Mouse (Mus musculus) heart, postnatal 0 days (tissue): ENCODE results near the gene Ccdc74a. TPM values are rescaled to one million over a fixed set of nuclear protein-coding genes. Genes with fewer than 3 reads are reported as not detected.
"Not testable (repeated sequence)": the region's sequence is repeated elsewhere in the genome, so short reads cannot be mapped to it uniquely, and the experiment has no call there.

Experiments
- ATAC-seq: fragments of 200-750 bp; cut with Nextera tagmentation; 2 replicates; pipeline ENCODE4 v1.8.0; 2017; ENCODE audit warnings: low read depth, moderate number of reproducible peaks, moderate library complexity; ENCODE audit not compliant: insufficient read depth
- DNase-seq: peaks from one replicate; pipeline ENCODE4 v3.0.0-alpha.2; 2016; ENCODE audit warnings: low spot score
- H3K27ac ChIP-seq: fragments of 300-500 bp; sonication (generic); 2 replicates; pipeline ENCODE4 v1.5.1; 2014; ENCODE audit warnings: low read depth, mild to moderate bottlenecking
- H3K27me3 ChIP-seq: fragments of 300-500 bp; sonication (generic); 2 replicates; pipeline ENCODE4 v1.6.1; 2014; ENCODE audit warnings: low read length, mixed read lengths; ENCODE audit not compliant: control insufficient read depth, insufficient read depth
- H3K36me3 ChIP-seq: fragments of 300-500 bp; sonication (generic); replicated peaks from 2 replicates; pipeline ENCODE4 v1.6.1; 2014; ENCODE audit warnings: low read length, mixed read lengths; ENCODE audit not compliant: control insufficient read depth, insufficient read depth
- H3K4me1 ChIP-seq: fragments of 300-500 bp; sonication (generic); 2 replicates; pipeline ENCODE4 v1.6.1; 2014; ENCODE audit warnings: antibody characterized with exemption; ENCODE audit not compliant: control insufficient read depth, insufficient read depth
- H3K4me2 ChIP-seq: fragments of 300-500 bp; sonication (generic); 2 replicates; pipeline ENCODE4 v1.6.1; 2014; ENCODE audit warnings: low read depth, mild to moderate bottlenecking, low read length, moderate library complexity
- H3K4me3 ChIP-seq: fragments of 300-500 bp; sonication (generic); 2 replicates; pipeline ENCODE4 v1.5.1; 2014; ENCODE audit warnings: low read depth, low read length
- H3K9ac ChIP-seq: fragments of 300-500 bp; sonication (generic); replicated peaks from 2 replicates; pipeline ENCODE4 v1.6.1; 2014; ENCODE audit warnings: low read depth, low read length, mixed read lengths
- H3K9me3 ChIP-seq: fragments of 300-500 bp; sonication (generic); replicated peaks from 2 replicates; pipeline ENCODE4 v1.6.1; 2016; ENCODE audit warnings: low read length; ENCODE audit not compliant: control insufficient read depth
- CTCF ChIP-seq: IDR thresholded peaks from 2 replicates; pipeline ENCODE4 v1.5.1; 2016; ENCODE audit warnings: antibody characterized with exemption, control low read depth, low read depth
- EP300 ChIP-seq: IDR thresholded peaks from 2 replicates; pipeline ENCODE4 v1.6.1; 2016; ENCODE audit warnings: antibody characterized with exemption, low read depth
- WGBS: fragments of 180-500 bp; shearing (Covaris S2); extraction: QIAGEN DNeasy Blood & Tissue Kit; methylation state at CpG from one replicate; pipeline ENCODE4 v1.1.7; 2014; 5-methylcytosine and 5-hydroxymethylcytosine counted together
- polyA plus RNA-seq: library from polyadenylated mRNA; unstranded; fragments of >200 nt; fragmentation: Nextera tagmentation; extraction: Ambion mirVana; gene quantifications from 2 replicates; pipeline ENCODE4 v1.2.1, GENCODE M21; 2015
- total RNA-seq: library from RNA; depleted of rRNA; stranded (reverse); fragments of >200 nt; gene quantifications from 2 replicates; pipeline ENCODE4 v1.2.3, GENCODE M21; 2014; ENCODE audit warnings: low replicate concordance

Ccdc74a gene
- total and polyA plus RNA-seq, 2 experiments from 2014 or later, result 1.5 TPM; not detected in 1

DNA sequence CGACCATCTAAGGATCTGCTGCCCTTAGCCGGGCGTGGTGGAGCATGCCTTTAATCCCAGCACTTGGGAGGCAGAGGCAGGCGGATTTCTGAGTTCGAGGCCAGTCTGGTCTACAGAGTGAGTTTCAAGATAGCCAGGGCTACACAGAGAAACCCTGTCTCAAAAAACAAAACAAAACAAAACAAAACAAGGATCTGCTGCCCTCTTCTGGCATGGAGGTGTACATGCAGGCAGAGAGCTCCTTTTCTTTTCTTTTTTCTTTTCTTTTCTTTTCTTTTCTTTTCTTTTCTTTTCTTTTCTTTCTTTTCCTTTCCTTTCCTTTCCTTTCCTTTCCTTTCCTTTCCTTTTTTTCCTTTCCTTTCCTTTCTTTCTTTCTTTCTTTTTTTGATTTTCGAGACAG, 31.5 kb upstream of the Ccdc74a start:
- not testable (repeated sequence) for ATAC-seq, H3K9ac ChIP-seq, DNase-seq, H3K36me3 ChIP-seq, H3K4me3 ChIP-seq, H3K27me3 ChIP-seq, H3K27ac ChIP-seq, H3K4me2 ChIP-seq, H3K4me1 ChIP-seq, H3K9me3 ChIP-seq
- WGBS, result 81% methylated on average over 6 of the region's 6 CpGs
- TF ChIP-seq CTCF, result peak; percentile 59

DNA sequence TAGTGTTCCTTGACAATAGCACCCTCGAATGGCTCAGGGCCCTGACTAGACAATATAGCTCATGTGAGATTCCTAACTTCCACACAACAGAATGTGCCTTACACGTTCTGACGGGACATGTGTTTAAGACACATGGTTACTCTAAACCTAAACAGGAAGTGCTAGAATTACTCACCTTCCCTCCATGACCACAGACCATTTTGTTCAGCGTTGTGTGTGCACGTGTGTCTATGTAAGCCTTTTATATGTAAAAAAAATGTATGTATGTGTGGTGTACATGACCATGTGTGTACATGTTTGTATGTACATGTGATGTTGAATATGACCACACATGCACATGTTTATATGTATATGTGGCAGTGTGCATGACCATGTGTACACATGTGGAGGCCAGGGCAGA, 30.1 kb upstream of the Ccdc74a start:
- ATAC-seq, result no peak
- H3K27ac ChIP-seq, result no peak overlapping the region
- 73% methylated on average over 5 of the region's 5 CpGs for WGBS
- peaks cover 4% of the 10 kb centered on the region; the same call in 1 of the 2 replicates for H3K4me1 ChIP-seq
- H3K36me3 ChIP-seq, result no peaks in the 10 kb centered on the region
- H3K27me3 ChIP-seq, result no peaks in the 10 kb centered on the region
- no peak overlapping the region for H3K4me2 ChIP-seq
- no peak overlapping the region for H3K9ac ChIP-seq
- no peak overlapping the region for H3K4me3 ChIP-seq
- no peak for TF ChIP-seq CTCF
- TF ChIP-seq EP300, result no peak
- no peaks in the 10 kb centered on the region for H3K9me3 ChIP-seq
- DNase-seq, result no peak

DNA sequence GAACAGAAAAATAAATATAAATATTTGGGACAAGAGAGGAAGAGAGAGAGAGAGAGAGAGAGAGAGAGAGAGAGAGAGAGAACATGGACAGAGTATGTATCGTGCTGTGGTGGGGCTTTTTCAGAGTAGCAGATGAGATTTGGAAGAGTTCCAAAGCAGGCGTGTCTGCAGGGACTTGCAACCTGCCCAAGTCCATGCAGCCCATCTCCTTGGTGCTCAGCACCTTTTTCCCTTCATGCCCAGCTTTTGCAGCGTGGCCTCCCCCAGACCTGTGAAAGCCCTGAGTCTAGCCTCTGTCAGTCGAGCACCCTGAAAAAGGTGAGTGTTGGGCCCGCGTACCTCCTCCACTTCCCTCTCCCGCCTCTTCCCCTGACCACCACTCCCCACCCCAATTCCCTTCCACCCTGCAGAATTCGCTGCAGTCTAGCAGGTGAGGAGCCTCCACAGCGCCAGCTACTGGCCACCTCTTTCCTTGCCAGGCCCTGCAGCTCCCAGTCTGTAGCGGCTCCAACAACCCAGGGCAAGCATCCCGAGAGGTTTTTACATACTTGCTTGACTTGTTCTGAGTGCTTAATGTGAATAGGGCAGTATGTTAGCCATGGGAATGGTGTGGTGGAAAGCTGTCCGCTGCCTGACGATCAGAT, 28.2 kb upstream of the Ccdc74a start:
- ATAC-seq, result peak; percentile 33; the same call in 1 of the 2 replicates
- Histone ChIP-seq H3K4me3 (no peak overlapping the region), H3K4me1 (peaks cover 4% of the 10 kb centered on the region; the same call in 1 of the 2 replicates), H3K4me2 (no peak overlapping the region), H3K36me3 (peaks cover 13% of the 10 kb centered on the region; the same call in 1 of the 2 replicates), H3K27ac (no peak overlapping the region), H3K27me3 (no peaks in the 10 kb centered on the region), H3K9ac (no peak overlapping the region), H3K9me3 (no peaks in the 10 kb centered on the region)
- no peak for DNase-seq
- TF ChIP-seq CTCF (peak; percentile 64), EP300 (no peak)
- 11% methylated on average over 13 of the region's 13 CpGs for WGBS

DNA sequence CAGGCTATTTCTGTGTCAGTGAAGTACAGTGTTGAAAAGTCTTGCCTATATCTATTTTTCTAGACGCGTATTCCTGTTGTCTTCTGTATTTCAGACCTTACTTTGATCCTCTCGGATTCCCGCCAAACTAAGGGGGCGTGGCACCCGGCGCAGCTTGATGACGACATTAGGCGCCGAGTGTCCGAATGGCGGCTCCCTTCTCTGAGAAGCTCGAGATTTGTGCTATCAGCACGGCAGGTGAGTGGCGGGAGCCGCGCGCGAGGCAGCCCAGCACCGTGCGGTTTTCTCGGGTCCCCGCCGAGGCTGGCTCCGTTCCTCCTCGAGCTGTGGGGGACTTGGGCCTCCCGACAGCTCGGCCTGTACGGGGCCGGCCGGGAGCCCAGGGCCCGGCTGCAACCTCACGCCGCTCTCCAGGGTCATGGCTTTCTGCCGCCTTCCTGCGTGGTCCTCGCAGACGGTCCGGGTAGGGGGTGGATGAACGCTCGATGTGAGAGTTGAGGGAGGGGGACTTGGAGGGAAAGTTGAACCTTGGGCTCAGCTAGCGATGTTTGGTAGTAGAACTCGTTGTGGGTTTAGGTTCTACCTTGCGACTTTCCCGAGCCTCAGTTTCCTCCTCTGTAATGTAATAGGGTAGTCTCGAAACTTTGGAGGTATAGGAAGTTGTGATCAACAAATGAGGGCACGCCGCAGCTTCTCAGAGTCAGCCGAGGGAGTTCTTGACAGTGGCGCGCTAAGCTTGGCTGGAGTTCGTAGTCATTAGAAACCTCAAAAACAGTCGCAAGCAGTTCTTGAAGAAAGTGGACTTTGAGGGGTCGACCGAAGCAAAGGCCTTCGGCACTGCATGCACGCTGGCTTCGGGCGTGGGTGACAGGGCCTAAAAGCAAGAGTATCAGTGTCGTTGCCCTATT, 26.8 kb upstream of the Ccdc74a start, which contains the start of gene Smpd4:
Gene Smpd4 (plus strand): TSS at position 157 of the 908 bp plus-strand sequence.
- no peak for TF ChIP-seq CTCF
- TF ChIP-seq EP300, result no peak
- ATAC-seq, result peak; percentile 64
- Histone ChIP-seq H3K27ac (no peak within 1 kb of the TSS), H3K27me3 (no peaks in the 10 kb centered on the region), H3K4me2 (peak within 1 kb of the TSS; percentile 87), H3K9me3 (no peaks in the 10 kb centered on the region), H3K36me3 (peaks cover 23% of the 10 kb centered on the region; the same call in 1 of the 2 replicates), H3K9ac (peak within 1 kb of the TSS; percentile 90), H3K4me3 (peak within 1 kb of the TSS; percentile 96), H3K4me1 (peaks cover 4% of the 10 kb centered on the region; the same call in 1 of the 2 replicates)
- WGBS, result 2% methylated on average over 60 of the region's 60 CpGs
- peak; percentile 47 for DNase-seq

DNA sequence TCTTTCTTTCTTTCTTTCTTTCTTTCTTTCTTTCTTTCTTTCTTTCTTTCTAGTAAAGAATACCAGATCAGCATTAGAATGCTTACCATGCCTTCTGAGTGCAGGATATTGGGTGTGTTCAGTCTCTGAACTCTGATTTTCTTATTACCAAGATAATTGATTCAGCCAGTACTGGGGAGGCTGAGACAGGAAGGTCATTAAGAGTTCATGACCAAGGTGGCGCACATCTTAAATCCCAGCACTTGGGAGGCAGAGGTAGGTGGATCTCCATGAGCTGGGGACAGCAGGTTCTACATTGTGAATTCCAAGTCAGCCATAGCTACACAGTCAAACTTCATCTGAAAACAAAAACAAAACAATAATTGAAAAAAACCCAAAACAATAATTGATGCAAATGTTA, 24.3 kb upstream of the Ccdc74a start:
- WGBS, result 91% methylated on average over 1 of the region's 1 CpGs
- Histone ChIP-seq H3K4me2 (no peak overlapping the region), H3K9me3 (no peaks in the 10 kb centered on the region), H3K4me3 (no peak overlapping the region), H3K27ac (no peak overlapping the region), H3K36me3 (peaks cover 41% of the 10 kb centered on the region), H3K27me3 (no peaks in the 10 kb centered on the region), H3K9ac (no peak overlapping the region), H3K4me1 (peaks cover 4% of the 10 kb centered on the region; the same call in 1 of the 2 replicates)
- no peak for ATAC-seq
- DNase-seq, result no peak
- TF ChIP-seq CTCF, result no peak
- TF ChIP-seq EP300, result no peak
